Mouse (Mus musculus) G1E (cell line): Measurements from ENCODE around the gene Gcnt2. TPM values are rescaled to one million over a fixed set of nuclear protein-coding genes. Genes with fewer than 3 reads are reported as not detected.

Experiments
- ATAC-seq: 2 replicates; pipeline ENCODE4 v1.8.0; 2016; ENCODE audit warnings: mild to moderate bottlenecking; ENCODE audit not compliant: insufficient number of reproducible peaks, poor library complexity, low FRiP score, severe bottlenecking; ENCODE audit errors: extremely low read depth
- DNase-seq: peaks from one replicate; pipeline ENCODE4 v3.0.0; 2012; ENCODE audit warnings: low spot score
- H3K27me3 ChIP-seq: 2 replicates; pipeline ENCODE4 v1.6.1; 2012; ENCODE audit warnings: mild to moderate bottlenecking, low read length, inconsistent platforms; ENCODE audit not compliant: insufficient read depth
- H3K36me3 ChIP-seq: replicated peaks from 2 replicates; pipeline ENCODE3; 2012; ENCODE audit warnings: mild to moderate bottlenecking, inconsistent platforms
- H3K4me1 ChIP-seq: 2 replicates; pipeline ENCODE4 v1.6.1; 2012; ENCODE audit warnings: low read depth, low read length, inconsistent platforms, mixed read lengths; ENCODE audit not compliant: insufficient read depth
- H3K4me3 ChIP-seq: 2 replicates; pipeline ENCODE4 v1.5.1; 2012; ENCODE audit warnings: low read depth, mild to moderate bottlenecking, inconsistent platforms, low read length, moderate library complexity, mixed read lengths
- H3K9me3 ChIP-seq: replicated peaks from 2 replicates; pipeline ENCODE4 v1.6.1; 2012; ENCODE audit warnings: inconsistent platforms
- CTCF ChIP-seq: IDR thresholded peaks from 2 replicates; pipeline ENCODE4 v1.5.1; 2012; ENCODE audit warnings: low read depth, low read length, inconsistent platforms, mixed read lengths
- GATA1 ChIP-seq: IDR thresholded peaks from 2 replicates; pipeline ENCODE4 v1.6.1; 2012; ENCODE audit warnings: borderline replicate concordance, low read length, inconsistent platforms, mixed read lengths
- GATA2 ChIP-seq: IDR thresholded peaks from 2 replicates; pipeline ENCODE4 v1.6.1; 2012; ENCODE audit warnings: low read depth, low read length, inconsistent platforms, borderline replicate concordance
- POLR2AphosphoS5 ChIP-seq: IDR thresholded peaks from 2 replicates; pipeline ENCODE4 v1.6.1; 2012; ENCODE audit warnings: low read depth, low read length, inconsistent platforms; ENCODE audit not compliant: insufficient replicate concordance
- TAL1 ChIP-seq: conservative IDR thresholded peaks from 2 replicates; pipeline ENCODE4 v1.6.1; 2012; ENCODE audit warnings: low read depth, low read length, inconsistent platforms, mixed read lengths
- polyA plus RNA-seq: library from polyadenylated mRNA; stranded (reverse); fragments of >175 nt; gene quantifications from 2 replicates; pipeline ENCODE4 v1.2.3, GENCODE M21; 2012
- total RNA-seq, 2 experiments: library from RNA; stranded (forward) in 1 of 2; stranded (reverse) in 1 of 2; fragments of 200-1000 nt in 1 of 2; fragments of >200 nt in 1 of 2; fragmentation: Nextera tagmentation in 1 of 2; gene quantifications; 2 replicates each; pipeline ENCODE4 v1.2.3; 2014 to 2017

Gene Gcnt2
- total and polyA plus RNA-seq, 3 experiments, result 0.71 TPM; not detected in 2

DNA sequence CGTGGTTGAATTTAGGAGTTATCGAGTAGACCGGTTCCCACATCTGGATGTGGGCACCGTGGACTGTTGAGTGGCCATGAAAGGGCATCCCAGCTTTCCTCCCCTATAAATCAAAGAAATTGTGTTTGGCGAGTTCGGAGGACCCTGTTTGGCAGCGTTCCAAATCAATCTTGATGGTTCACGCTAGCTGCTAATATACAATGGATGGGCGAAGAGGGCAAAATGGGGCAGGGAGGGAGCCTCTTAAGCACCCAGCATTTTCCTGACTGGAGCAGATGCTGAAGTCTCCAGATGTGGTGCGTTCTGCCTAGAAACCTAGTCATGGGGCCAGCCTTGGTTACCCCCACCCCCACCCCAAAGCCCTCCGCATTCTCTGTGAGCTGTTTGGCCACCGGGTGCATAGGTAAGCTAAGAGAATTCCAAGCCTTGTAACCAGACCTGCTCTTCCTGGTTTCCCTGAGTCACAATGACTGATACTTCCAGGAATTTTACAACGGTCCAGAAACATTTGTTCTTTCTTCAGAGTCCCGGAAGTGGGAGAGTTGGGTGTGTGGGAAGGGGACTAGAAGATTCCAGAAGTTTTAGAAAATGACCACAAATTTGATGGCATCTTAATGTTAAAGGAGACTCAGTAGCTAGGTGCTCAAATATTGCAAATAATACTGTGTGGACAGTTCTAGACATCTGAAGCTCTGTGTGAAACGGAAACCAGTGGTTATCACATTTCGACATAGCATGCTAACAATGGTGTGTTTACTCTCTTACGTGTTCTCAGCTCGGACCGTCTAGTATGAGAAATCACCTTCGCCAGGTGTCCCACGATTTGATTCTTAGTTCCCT, 57.0 kb downstream of the Gcnt2 start:
- ATAC-seq (no peak), DNase-seq (no peak)
- no peaks in the 10 kb centered on the region for H3K36me3 ChIP-seq
- no peak for TF ChIP-seq GATA2
- no peak for TF ChIP-seq GATA1
- no peak for TF ChIP-seq POLR2AphosphoS5
- no peak for TF ChIP-seq TAL1
- TF ChIP-seq CTCF, result no peak
- no peak overlapping the region for H3K4me3 ChIP-seq
- H3K9me3 ChIP-seq, result no peaks in the 10 kb centered on the region
- H3K27me3 ChIP-seq, result peaks cover 4% of the 10 kb centered on the region
- H3K4me1 ChIP-seq, result peaks cover 3% of the 10 kb centered on the region; the same call in 1 of the 2 replicates

DNA sequence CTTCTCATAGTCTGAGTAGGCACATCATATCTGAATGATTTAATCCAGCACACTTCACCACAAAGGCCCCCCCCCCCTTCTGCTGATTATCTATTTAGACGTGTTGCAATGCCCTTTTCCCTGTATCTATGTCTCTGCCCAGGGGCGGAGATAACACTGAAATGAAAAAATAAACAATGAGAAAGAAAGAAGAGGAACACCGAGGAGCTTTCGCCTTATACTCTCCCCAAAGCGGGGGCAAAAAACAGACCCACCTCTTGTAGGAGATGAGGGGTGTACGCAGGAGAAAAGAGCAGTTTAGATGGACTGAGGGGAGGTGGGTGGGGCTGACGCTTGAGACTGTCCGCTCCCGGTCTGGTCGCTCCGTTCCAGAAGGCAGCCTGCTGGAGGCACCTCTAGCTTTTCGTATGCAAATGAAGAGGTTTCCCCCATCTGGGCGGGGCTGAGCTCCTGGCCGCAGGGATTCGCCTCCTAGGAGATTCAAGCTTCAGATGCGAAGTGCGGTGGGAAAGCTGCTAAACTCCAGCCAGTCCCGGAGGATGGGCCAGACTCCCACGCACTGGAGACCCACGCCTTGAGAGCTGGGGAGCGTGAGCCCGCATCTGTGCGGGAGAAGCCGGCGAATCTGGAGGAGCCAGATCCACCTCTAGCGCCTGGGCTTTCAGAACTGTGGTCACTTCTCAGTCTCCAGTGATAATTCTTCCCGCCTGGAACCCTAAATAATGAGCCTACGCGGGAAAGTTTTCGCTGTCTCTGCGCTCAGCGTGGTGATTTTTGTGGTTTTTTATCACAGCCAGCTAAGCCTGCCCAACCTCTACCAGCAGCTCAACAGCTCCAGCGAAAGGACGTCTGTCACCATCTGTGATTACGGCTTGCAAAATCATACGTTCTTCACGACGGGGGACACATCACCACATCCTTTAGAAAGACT, 57.9 kb downstream of the Gcnt2 start:
- Histone ChIP-seq H3K4me3 (no peak overlapping the region), H3K36me3 (no peaks in the 10 kb centered on the region), H3K4me1 (peaks cover 3% of the 10 kb centered on the region; the same call in 1 of the 2 replicates), H3K27me3 (peaks cover 4% of the 10 kb centered on the region), H3K9me3 (no peaks in the 10 kb centered on the region)
- TF ChIP-seq CTCF (no peak), GATA2 (no peak), TAL1 (no peak), POLR2AphosphoS5 (no peak), GATA1 (no peak)
- no peak for DNase-seq
- no peak for ATAC-seq

DNA sequence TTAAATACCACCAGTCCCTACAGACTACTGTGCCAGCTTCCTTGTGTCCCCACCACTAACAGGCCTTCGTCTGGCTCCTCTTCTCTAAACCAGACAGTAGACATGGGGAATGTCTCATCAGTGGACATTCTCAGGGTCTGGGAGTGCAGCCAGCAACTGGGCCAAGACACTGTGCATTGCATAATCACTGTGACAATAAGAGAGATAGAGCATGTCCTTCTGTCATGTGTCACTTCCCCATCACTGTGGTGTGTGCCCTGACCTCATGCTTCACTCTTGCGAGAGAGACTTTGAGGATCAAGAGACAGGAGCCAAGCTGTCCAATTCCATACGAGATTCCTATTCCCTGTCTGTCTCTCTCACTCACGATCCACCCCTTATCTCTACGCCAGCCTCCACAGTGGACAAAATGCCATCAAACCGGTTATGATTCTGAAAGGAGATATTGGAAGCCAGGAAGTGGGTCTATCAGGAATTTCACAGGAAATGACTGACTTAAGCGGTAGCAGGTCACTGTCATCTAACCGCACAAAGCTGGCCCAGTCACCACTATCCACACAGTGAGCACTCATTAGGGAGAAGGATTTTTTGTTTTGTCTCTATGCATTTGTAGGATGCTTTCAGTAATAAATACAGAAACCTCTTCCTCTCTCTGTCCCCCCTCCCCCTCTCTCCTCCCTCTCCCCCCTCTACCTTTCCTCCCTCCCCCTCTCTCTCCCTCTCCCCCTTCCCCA, 61.9 kb downstream of the Gcnt2 start:
- ATAC-seq (no peak), DNase-seq (no peak)
- Histone ChIP-seq H3K4me3 (no peak overlapping the region), H3K36me3 (no peaks in the 10 kb centered on the region), H3K9me3 (no peaks in the 10 kb centered on the region), H3K4me1 (peaks cover 3% of the 10 kb centered on the region; the same call in 1 of the 2 replicates), H3K27me3 (peaks cover 4% of the 10 kb centered on the region)
- TF ChIP-seq TAL1 (no peak), GATA1 (no peak), CTCF (no peak), POLR2AphosphoS5 (no peak), GATA2 (no peak)

GRCm38 (mm10) chr13:40922311-40922877, 62.8 kb downstream of the Gcnt2 start:
- Histone ChIP-seq H3K9me3 (no peaks in the 10 kb centered on the region), H3K4me3 (no peak overlapping the region), H3K4me1 (peaks cover 2% of the 10 kb centered on the region; the same call in 1 of the 2 replicates), H3K27me3 (peaks cover 3% of the 10 kb centered on the region), H3K36me3 (no peaks in the 10 kb centered on the region)
- no peak for TF ChIP-seq CTCF
- TF ChIP-seq GATA2, result no peak
- no peak for TF ChIP-seq POLR2AphosphoS5
- no peak for TF ChIP-seq GATA1
- no peak for ATAC-seq
- no peak for DNase-seq

- Histone ChIP-seq H3K27me3 (no peaks in the 10 kb centered on the region), H3K4me3 (no peak overlapping the region), H3K4me1 (no peaks in the 10 kb centered on the region), H3K36me3 (no peaks in the 10 kb centered on the region), H3K9me3 (no peaks in the 10 kb centered on the region)
- no peak for ATAC-seq
- TF ChIP-seq POLR2AphosphoS5 (no peak), GATA2 (no peak), GATA1 (no peak), TAL1 (no peak), CTCF (no peak)
- no peak for DNase-seq
Observed at GRCm38 (mm10) chr13:40923756-40924315, 64.3 kb downstream of the Gcnt2 start.
